Mouse (Mus musculus) splenic B cell, adult 2 months (primary cell): ENCODE data around the gene Tprn.
A peak's percentile ranks its signal among the peaks of the same experiment; 100 is the strongest.

Experiments
- DNase-seq: peaks from one replicate; pipeline ENCODE4 v3.0.0-alpha.2; 2011; ENCODE audit warnings: low read depth, low spot score
- H3K27me3 ChIP-seq: 2 replicates; pipeline ENCODE4 v1.6.1; 2012; ENCODE audit warnings: mild to moderate bottlenecking, low read length, moderate library complexity, mixed read lengths; ENCODE audit not compliant: control insufficient read depth, poor library complexity, insufficient read depth, severe bottlenecking
- H3K36me3 ChIP-seq: 2 replicates; pipeline ENCODE4 v1.6.1; 2012; ENCODE audit warnings: mild to moderate bottlenecking, low read length, moderate library complexity, mixed read lengths; ENCODE audit not compliant: control insufficient read depth, poor library complexity, insufficient read depth, severe bottlenecking

Tprn gene

DNA sequence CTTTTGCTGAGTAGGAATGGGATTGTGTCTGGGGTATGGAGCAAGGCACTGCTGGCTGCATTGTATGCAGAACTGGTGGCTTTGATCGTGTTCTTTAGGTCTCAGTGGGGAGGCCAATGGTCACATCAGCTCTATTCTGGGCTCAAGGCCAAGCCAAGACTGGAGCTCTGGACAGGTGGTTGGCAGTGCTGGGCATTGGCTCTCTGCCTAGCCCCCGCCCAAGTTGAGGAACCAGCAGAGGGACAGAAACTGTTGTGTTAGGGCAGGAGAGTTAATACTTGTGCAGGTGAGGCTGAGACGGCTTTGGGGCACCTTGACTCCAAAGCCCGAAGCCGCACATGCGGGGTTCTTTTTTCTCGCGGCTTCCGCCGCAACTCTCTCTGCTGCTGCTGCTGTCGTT, 27.2 kb downstream of the Tprn start, which contains the start of gene Lrrc26:
Lrrc26 (plus strand) TSS at position 265 of the 400 bp plus-strand sequence.
- H3K36me3 ChIP-seq: peaks cover 4% of the 10 kb centered on the region
- DNase-seq: no peak
- no peaks in the 10 kb centered on the region for H3K27me3 ChIP-seq

DNA sequence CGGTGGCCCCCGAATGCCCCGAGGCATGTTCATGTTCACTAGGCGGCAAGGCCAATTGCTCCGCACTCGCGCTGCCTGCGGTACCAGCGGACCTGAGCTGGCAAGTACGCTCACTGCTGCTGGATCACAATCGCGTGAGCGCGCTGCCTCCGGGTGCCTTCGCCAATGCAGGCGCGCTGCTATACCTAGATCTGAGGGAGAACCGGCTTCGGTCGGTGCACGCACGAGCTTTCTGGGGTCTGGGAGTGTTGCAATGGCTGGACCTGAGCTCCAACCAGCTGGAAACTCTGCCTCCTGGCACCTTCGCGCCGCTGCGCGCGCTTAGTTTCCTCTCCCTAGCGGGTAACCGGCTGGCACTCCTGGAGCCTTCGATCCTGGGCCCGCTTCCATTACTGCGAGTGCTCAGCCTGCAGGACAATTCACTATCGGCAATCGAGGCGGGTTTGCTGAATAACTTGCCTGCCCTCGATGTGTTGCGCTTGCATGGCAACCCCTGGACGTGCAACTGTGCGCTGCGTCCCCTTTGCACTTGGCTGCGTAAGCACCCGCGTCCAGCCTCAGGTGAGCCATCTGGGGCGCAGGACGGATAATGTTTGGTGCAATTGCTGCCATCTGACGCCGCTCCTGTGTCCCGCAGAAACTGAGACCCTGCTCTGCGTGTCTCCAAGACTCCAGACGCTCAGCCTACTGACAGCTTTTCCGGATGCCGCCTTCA, 27.8 kb downstream of the Tprn start:
- H3K27me3 ChIP-seq: no peaks in the 10 kb centered on the region
- peaks cover 2% of the 10 kb centered on the region; the same call in 1 of the 2 replicates for H3K36me3 ChIP-seq
- DNase-seq: no peak

GRCm38 (mm10) chr2:25290816-25291130, 28.4 kb downstream of the Tprn start:
- Histone ChIP-seq H3K36me3 (no peaks in the 10 kb centered on the region; the same call in 1 of the 2 replicates), H3K27me3 (no peaks in the 10 kb centered on the region)
- no peak for DNase-seq

GRCm38 (mm10) chr2:25291184-25292053, 29.0 kb downstream of the Tprn start:
- Histone ChIP-seq H3K27me3 (no peaks in the 10 kb centered on the region), H3K36me3 (no peaks in the 10 kb centered on the region)
- no peak for DNase-seq

DNA sequence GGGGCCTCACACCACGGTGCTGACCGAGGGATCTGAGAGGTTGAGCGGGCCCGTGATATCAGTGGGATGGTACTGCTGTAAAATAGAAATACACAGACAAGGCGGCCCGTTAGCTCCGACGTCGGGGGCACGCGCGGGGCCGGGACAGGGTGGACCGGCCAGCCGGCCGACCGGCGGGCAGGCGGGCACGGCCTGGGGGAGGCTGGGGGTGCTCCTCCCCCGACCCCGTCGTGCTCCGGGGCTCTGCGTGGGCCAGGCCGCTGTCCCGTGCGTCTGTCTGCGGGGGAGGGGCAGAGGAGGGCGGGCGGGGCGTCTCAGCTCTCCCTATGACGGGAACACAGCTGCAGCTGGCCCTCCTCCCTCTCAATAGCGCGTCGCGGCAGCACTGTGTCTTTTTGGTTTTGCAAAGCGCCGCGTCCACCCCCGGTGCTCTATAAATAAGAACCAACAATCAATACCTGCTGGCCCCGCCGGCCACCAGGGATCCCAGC, 29.7 kb downstream of the Tprn start:
- Histone ChIP-seq H3K27me3 (no peaks in the 10 kb centered on the region), H3K36me3 (no peaks in the 10 kb centered on the region)
- peak; percentile 21 for DNase-seq

DNA sequence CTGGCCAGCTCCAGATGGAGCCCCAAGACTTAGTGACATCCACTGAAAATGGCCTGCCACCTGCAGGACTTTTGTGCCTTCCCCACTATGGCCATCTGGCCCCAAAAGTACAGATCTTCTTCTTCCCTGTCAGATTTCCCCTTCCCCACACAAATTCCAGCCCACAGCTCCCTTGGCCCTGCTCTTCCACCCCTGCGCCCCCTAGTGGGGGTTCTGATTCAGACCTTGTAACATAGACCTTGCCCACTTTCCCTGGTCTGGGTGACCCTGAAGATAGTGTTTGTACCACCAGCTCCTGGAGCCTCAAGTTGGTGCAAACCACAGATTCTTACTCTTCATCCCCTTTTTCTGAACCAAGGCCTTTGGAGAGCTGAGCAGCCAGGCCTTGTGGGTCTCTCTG, 30.4 kb downstream of the Tprn start:
- peak; percentile 77 for DNase-seq
- H3K36me3 ChIP-seq: no peaks in the 10 kb centered on the region
- H3K27me3 ChIP-seq: no peaks in the 10 kb centered on the region

DNA sequence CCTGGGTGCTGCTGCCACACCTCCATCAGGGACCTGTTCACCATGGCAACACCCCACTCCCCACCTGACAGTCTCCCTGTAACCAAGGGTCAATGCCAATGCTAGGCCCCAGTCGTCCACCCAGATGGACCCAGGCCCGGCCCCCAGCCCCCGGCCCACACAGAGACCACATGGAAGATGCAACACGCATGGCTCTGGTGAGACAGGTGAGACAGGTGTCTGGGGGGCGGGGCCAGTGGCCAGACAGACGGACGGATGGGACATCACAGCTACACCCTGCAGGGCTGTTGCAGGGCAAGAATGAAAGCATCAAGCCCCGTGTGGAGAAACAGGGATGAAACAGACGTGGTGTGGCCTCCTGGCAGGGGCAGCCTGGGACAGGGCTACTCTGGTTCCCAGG, 31.3 kb downstream of the Tprn start:
- Histone ChIP-seq H3K27me3 (no peaks in the 10 kb centered on the region), H3K36me3 (no peaks in the 10 kb centered on the region)
- DNase-seq: no peak

DNA sequence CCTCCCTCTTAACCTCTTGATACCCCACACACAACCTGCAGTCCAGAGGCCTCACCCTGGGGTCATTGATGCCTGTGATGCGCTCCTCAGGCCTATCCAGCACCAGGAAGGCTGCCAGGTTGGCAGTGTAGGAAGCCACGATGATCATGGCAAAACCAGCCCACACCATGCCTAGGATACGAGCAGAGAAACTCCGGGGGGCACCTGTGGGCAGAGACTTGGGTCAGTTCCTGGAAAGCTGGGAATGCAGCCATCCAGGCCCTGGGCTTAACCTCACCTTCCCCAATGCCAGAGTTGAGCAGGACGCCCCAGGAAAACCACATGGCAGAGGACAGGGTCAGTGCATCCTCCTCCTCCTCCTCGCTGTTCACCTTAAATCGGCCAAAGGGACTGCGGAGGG, 34.7 kb downstream of the Tprn start:
- no peaks in the 10 kb centered on the region for H3K36me3 ChIP-seq
- H3K27me3 ChIP-seq: no peaks in the 10 kb centered on the region
- no peak for DNase-seq

GRCm38 (mm10) chr2:25298046-25298445, 35.6 kb downstream of the Tprn start:
- Histone ChIP-seq H3K36me3 (no peaks in the 10 kb centered on the region), H3K27me3 (no peaks in the 10 kb centered on the region)
- no peak for DNase-seq

DNA sequence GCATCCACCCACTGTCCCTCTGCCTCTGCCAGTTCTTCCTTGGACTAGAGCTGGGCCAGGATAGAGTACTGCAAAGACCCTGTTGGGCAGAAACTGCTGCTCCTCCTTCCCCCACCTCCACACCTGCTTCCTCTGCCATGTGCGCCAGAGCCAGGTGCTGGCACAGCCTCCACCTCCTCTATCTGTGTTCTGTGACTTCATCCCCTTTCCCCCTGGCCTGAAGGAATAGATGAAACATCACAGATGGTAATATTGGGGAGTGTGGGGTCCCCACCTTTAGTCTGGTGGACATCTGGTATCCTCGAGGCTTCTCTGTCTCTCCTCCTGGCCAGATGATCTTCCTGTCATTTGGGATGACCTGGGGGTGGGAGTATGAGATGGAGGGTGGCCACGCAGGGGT, 41.0 kb downstream of the Tprn start:
- H3K36me3 ChIP-seq: no peaks in the 10 kb centered on the region
- no peak for DNase-seq
- no peaks in the 10 kb centered on the region for H3K27me3 ChIP-seq

DNA sequence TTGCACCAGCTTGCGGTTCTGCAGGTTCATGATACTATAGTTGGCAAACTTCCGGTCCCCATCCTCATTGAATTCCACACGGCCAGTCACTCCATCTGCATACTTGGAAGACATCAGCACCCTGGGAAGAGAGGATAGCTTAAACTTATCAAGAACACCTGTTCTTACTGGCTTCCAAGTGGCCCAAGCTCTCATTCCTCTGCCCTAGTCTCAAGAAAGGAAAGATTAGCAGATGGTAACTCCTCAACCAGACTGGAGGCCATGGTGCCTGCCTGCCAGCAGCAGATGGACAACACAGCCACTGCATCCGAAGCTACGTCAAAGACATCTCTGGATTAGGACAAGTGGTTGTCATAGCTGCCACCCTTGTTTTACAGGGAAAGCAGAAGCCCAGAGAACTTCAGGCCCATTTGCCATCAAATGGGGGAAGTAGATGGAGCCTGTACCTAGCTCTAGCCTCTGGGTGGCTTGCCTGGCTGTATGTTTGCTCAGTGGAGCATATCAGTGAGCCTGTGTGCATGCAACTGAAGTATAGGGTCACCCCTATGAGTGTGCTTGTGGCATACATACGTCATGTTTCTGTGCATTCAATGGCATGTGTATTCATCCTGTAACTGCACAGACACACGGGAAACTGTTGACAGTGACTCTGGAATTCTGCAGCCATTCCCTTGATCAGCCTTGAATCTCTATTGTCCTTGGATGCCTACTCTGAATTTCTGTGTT, 41.7 kb downstream of the Tprn start:
- H3K36me3 ChIP-seq: no peaks in the 10 kb centered on the region
- DNase-seq: peak; percentile 33
- no peaks in the 10 kb centered on the region for H3K27me3 ChIP-seq

DNA sequence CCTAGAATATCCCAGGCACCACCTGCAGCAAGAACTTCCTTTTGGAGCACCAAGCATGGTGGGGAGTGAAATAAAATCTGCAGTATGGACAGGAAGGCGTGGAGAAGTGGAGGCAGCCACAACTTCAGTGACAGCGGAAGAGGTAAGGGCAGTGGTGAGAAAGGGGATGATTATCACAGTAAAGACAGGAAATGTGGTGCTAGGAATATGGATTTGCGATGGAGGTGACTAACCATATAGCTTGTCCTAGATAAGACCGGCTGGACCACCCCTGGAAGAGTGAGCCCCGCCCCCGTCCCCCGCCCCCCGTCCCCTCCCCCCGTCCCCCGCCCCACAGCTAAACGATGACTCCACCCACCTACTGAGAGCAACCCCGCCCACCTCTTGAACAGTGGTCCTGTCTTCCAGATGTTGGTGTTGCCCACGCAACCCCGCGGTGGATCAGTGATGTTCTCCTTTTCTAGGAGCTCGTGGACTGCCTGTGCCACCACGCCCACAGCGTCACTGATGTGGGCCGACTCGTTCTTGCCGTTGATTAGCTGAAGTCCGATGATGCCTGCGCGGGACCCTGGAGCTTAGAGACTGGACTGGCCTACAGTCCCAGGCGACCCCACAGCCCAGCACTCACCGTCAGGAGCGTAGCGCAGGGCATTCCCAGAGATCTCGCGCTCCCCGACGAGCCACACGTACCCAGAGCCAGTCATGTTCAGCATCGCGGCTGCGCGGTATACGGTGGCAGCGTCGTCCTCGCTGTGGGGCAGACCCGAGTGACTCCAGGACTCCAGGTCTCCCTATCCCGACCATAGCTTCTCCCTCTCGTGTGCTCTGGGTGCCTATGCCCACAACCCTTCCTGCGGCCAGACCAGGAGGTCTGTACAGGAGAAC, 42.5 kb downstream of the Tprn start:
- peak; percentile 60 for DNase-seq
- H3K27me3 ChIP-seq: no peaks in the 10 kb centered on the region

DNA sequence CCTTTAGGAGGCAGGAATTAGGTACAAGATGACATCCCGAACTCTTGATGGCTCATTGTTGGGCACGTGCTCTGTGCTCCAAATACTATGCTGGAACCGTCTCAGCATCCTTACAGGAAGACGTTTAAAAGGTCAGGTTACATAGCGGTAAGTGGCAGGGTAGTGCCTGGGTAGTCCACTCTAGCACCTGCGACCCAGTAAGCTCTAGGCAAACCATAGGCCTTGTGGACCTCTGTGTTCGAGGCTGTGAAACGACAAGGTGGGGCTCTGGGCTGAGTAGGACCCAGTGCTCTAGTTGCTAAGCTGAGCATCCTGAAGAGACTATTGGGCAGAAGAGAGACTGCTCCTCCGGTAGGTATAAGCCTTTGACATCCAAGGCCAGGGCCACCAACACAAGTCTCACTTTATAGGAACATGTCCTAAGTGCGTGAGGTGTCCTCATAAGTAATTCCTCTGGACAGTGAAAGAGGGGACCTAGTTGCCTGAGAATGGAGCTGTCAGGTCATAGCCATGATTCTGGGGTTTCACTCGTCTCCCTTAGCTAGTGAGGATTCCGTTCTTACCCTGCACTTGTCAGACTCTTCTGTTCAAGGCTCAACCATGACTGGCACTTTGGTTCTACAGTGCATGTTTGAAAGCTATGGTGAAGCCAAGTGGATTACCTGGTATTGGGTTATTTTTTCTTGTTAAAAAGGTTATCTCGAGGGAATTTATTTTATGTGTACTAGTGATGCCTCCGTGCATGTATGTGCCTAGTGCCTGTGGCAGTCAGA, 43.4 kb downstream of the Tprn start:
- H3K27me3 ChIP-seq: no peaks in the 10 kb centered on the region
- H3K36me3 ChIP-seq: no peaks in the 10 kb centered on the region
- no peak for DNase-seq

More for the DNA sequence above, 42.5 kb downstream of the Tprn start:
- no peaks in the 10 kb centered on the region for H3K36me3 ChIP-seq
